Mouse (Mus musculus) forebrain, embryonic 11.5 days (tissue): ENCODE measurements around the gene Galnt10. TPM values are rescaled to one million over a fixed set of nuclear protein-coding genes. Genes with fewer than 3 reads are reported as not detected.

ENCODE experiments used
- ATAC-seq: fragments of 200-750 bp; cut with Nextera tagmentation; replicated peaks from 2 replicates; pipeline ENCODE4 v1.8.0; 2017; ENCODE audit warnings: moderate TSS enrichment; ENCODE audit not compliant: low FRiP score
- DNase-seq: peaks from one replicate; pipeline ENCODE4 v3.0.0-alpha.2; 2017; ENCODE audit warnings: low spot score
- H3K27ac ChIP-seq: fragments of 300-500 bp; sonication (generic); 2 replicates; pipeline ENCODE4 v1.5.1; 2014; ENCODE audit warnings: low read depth, low read length
- H3K27me3 ChIP-seq: fragments of 300-500 bp; sonication (generic); 2 replicates; pipeline ENCODE4 v1.6.1; 2014; ENCODE audit warnings: mild to moderate bottlenecking, low read length, mixed read lengths; ENCODE audit not compliant: control insufficient read depth, insufficient read depth
- H3K36me3 ChIP-seq: fragments of 300-500 bp; sonication (generic); 2 replicates; pipeline ENCODE4 v1.6.1; 2014; ENCODE audit warnings: mild to moderate bottlenecking, low read length, moderate library complexity, mixed read lengths; ENCODE audit not compliant: control insufficient read depth, insufficient read depth
- H3K4me1 ChIP-seq: fragments of 300-500 bp; sonication (generic); replicated peaks from 2 replicates; pipeline ENCODE4 v1.6.1; 2014; ENCODE audit warnings: low read length, mixed read lengths; ENCODE audit not compliant: control insufficient read depth, insufficient read depth
- H3K4me2 ChIP-seq: fragments of 300-500 bp; sonication (generic); 2 replicates; pipeline ENCODE4 v1.6.1; 2014; ENCODE audit warnings: low read depth, mild to moderate bottlenecking, low read length, moderate library complexity, mixed read lengths; ENCODE audit not compliant: severe bottlenecking
- H3K4me3 ChIP-seq: fragments of 300-500 bp; sonication (generic); 2 replicates; pipeline ENCODE4 v1.5.1; 2014; ENCODE audit warnings: low read depth, low read length
- H3K9ac ChIP-seq: fragments of 300-500 bp; sonication (generic); 2 replicates; pipeline ENCODE4 v1.6.1; 2014; ENCODE audit warnings: low read length
- H3K9me3 ChIP-seq: fragments of 300-500 bp; sonication (generic); 2 replicates; pipeline ENCODE4 v1.6.1; 2016; ENCODE audit warnings: low read length, mixed read lengths; ENCODE audit not compliant: control insufficient read depth
- WGBS: fragments of 180-500 bp; shearing (Covaris S2); extraction: QIAGEN DNeasy Blood & Tissue Kit; methylation state at CpG from one replicate; pipeline ENCODE4 v1.1.7; 2014; 5-methylcytosine and 5-hydroxymethylcytosine counted together
- polyA plus RNA-seq: library from polyadenylated mRNA; unstranded; fragments of >200 nt; fragmentation: Nextera tagmentation; extraction: Ambion mirVana; gene quantifications from 2 replicates; pipeline ENCODE4 v1.2.1, GENCODE M21; 2014

The Galnt10 gene
- polyA plus RNA-seq, 1 experiment from 2014 or later = 18.1 TPM

- Histone ChIP-seq H3K4me1 (no peaks in the 10 kb centered on the region; the same call in 1 of the 2 replicates), H3K4me3 (no peak overlapping the region), H3K36me3 (no peaks in the 10 kb centered on the region), H3K4me2 (no peak overlapping the region), H3K27me3 (no peaks in the 10 kb centered on the region), H3K27ac (no peak overlapping the region), H3K9ac (no peak overlapping the region), H3K9me3 (no peaks in the 10 kb centered on the region)
- 24% methylated on average over 5 of the region's 5 CpGs for WGBS
- DNase-seq (no peak), ATAC-seq (no peak)
Measured at GRCm38 (mm10) chr11:57684891-57685290, 39.6 kb downstream of the Galnt10 start.

GRCm38 (mm10) chr11:57685689-57686454 lies 40.6 kb downstream of the Galnt10 start:
- Histone ChIP-seq H3K4me2 (no peak overlapping the region), H3K4me1 (no peaks in the 10 kb centered on the region; the same call in 1 of the 2 replicates), H3K4me3 (no peak overlapping the region), H3K36me3 (no peaks in the 10 kb centered on the region), H3K9me3 (no peaks in the 10 kb centered on the region), H3K9ac (no peak overlapping the region), H3K27ac (no peak overlapping the region), H3K27me3 (no peaks in the 10 kb centered on the region)
- DNase-seq (no peak), ATAC-seq (no peak)
- 20% methylated on average over 10 of the region's 10 CpGs for WGBS

GRCm38 (mm10) chr11:57686797-57687196 lies 41.6 kb downstream of the Galnt10 start:
- DNase-seq (no peak), ATAC-seq (no peak)
- Histone ChIP-seq H3K27me3 (no peaks in the 10 kb centered on the region), H3K27ac (no peak overlapping the region), H3K36me3 (no peaks in the 10 kb centered on the region), H3K4me3 (no peak overlapping the region), H3K4me2 (no peak overlapping the region), H3K9me3 (no peaks in the 10 kb centered on the region), H3K4me1 (no peaks in the 10 kb centered on the region; the same call in 1 of the 2 replicates), H3K9ac (no peak overlapping the region)
- 86% methylated on average over 12 of the region's 12 CpGs for WGBS

- DNase-seq (no peak), ATAC-seq (no peak)
- H3K9ac ChIP-seq = no peak overlapping the region
- H3K36me3 ChIP-seq = no peaks in the 10 kb centered on the region
- no peak overlapping the region for H3K27ac ChIP-seq
- whole genome bisulfite sequencing = 91% methylated on average over 9 of the region's 9 CpGs
- no peaks in the 10 kb centered on the region for H3K9me3 ChIP-seq
- H3K27me3 ChIP-seq = no peaks in the 10 kb centered on the region
- no peak overlapping the region for H3K4me3 ChIP-seq
- H3K4me1 ChIP-seq = no peaks in the 10 kb centered on the region; the same call in 1 of the 2 replicates
- no peak overlapping the region for H3K4me2 ChIP-seq
Measured at GRCm38 (mm10) chr11:57687258-57687657, 42.0 kb downstream of the Galnt10 start.

GRCm38 (mm10) chr11:57688179-57688929 lies 43.1 kb downstream of the Galnt10 start:
- Histone ChIP-seq H3K27ac (no peak overlapping the region), H3K9me3 (no peaks in the 10 kb centered on the region), H3K27me3 (no peaks in the 10 kb centered on the region), H3K9ac (no peak overlapping the region), H3K36me3 (no peaks in the 10 kb centered on the region), H3K4me2 (no peak overlapping the region), H3K4me1 (no peaks in the 10 kb centered on the region; the same call in 1 of the 2 replicates), H3K4me3 (no peak overlapping the region)
- WGBS = 90% methylated on average over 14 of the region's 14 CpGs
- DNase-seq (no peak), ATAC-seq (no peak)

- Histone ChIP-seq H3K36me3 (no peaks in the 10 kb centered on the region), H3K9ac (no peak overlapping the region), H3K27ac (no peak overlapping the region), H3K4me3 (no peak overlapping the region), H3K4me1 (no peaks in the 10 kb centered on the region; the same call in 1 of the 2 replicates), H3K9me3 (no peaks in the 10 kb centered on the region), H3K4me2 (no peak overlapping the region), H3K27me3 (no peaks in the 10 kb centered on the region)
- ATAC-seq (no peak), DNase-seq (no peak)
- WGBS = 76% methylated on average over 6 of the region's 6 CpGs
Measured at GRCm38 (mm10) chr11:57689811-57690210, 44.6 kb downstream of the Galnt10 start.

- no peak for ATAC-seq
- Histone ChIP-seq H3K4me2 (no peak overlapping the region), H3K27ac (no peak overlapping the region), H3K4me1 (no peaks in the 10 kb centered on the region), H3K9ac (no peak overlapping the region), H3K36me3 (no peaks in the 10 kb centered on the region), H3K27me3 (no peaks in the 10 kb centered on the region), H3K4me3 (no peak overlapping the region), H3K9me3 (no peaks in the 10 kb centered on the region)
- WGBS = 92% methylated on average over 5 of the region's 5 CpGs
- no peak for DNase-seq
Measured at GRCm38 (mm10) chr11:57690836-57691235, 45.6 kb downstream of the Galnt10 start.

GRCm38 (mm10) chr11:57691939-57692338 lies 46.7 kb downstream of the Galnt10 start:
- ATAC-seq (no peak), DNase-seq (no peak)
- Histone ChIP-seq H3K9me3 (no peaks in the 10 kb centered on the region), H3K36me3 (no peaks in the 10 kb centered on the region), H3K4me3 (no peak overlapping the region), H3K27me3 (no peaks in the 10 kb centered on the region), H3K4me2 (no peak overlapping the region), H3K4me1 (peaks cover 8% of the 10 kb centered on the region; the same call in 1 of the 2 replicates), H3K9ac (no peak overlapping the region), H3K27ac (no peak overlapping the region)
- 73% methylated on average over 6 of the region's 6 CpGs for WGBS
